ENCODE assay signal across 38 mouse cellular contexts in the genomic region with DNA sequence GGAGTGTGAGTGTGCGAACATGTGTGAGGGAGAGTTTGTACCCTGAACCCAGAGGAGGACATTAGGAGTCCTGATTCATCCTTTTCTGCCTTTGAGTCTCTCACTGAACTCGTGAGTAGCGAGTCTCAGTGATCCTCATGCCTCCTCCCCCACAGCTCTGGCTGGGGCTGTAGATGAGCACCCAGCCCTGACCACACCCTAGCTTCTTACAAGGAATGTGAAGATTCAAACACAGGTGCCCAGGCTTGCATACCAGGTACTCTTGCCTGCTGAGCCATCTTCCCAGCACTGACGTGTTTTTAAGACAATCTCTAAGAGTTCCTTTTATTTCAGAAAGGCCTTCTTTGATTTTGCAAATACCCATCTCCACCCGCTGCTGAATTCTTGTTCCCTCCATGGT. TPM values are rescaled to one million over a fixed set of nuclear protein-coding genes. Genes with fewer than 3 reads are reported as not detected.
"Had no signal": no experiment of that assay in that cellular context is flagged by ENCODE, and none has a peak within 500 bp of the region (broad histone marks: within the 10 kb centered on the region; RNA-seq: fewer than 3 reads in every experiment).

No protein-coding gene starts in this region.

- DNase-seq: gastrocnemius, adult 2 months; gastrocnemius, postnatal 10 days; gastrocnemius, postnatal 36 days; heart, adult 11 months; heart, adult 2 months; heart, postnatal 14 days; heart, postnatal 36 days; kidney, adult 11 months; kidney, adult 8-10 months; kidney, postnatal 10 days; kidney, postnatal 25 days; kidney, postnatal 4 days; layer of hippocampus, adult 9-11 months; liver; liver, embryonic 13.5 days had no signal

- H3K9me3 ChIP-seq: heart, embryonic 13.5 days; heart, embryonic 15.5 days; hindbrain, embryonic 12.5 days; limb, embryonic 10.5 days; limb, embryonic 12.5 days; liver, embryonic 13.5 days; liver, embryonic 15.5 days had no signal

- H3K4me2 ChIP-seq: heart, embryonic 11.5 days; heart, embryonic 13.5 days; heart, embryonic 15.5 days; hindbrain, embryonic 12.5 days; limb, embryonic 12.5 days; liver, embryonic 11.5 days; liver, embryonic 13.5 days; liver, embryonic 15.5 days had no signal

- H3K27ac ChIP-seq: gastrocnemius, adult 2 months; heart, adult 2 months; heart, embryonic 13.5 days; heart, embryonic 15.5 days; hindbrain, embryonic 12.5 days; hindbrain, postnatal 0 days; left cerebral cortex, adult 2 months; limb, embryonic 10.5 days; limb, embryonic 12.5 days; liver, embryonic 13.5 days; liver, embryonic 15.5 days had no signal

- ATAC-seq: hindbrain, postnatal 0 days; intestine, embryonic 16.5 days had no signal

- H3K4me1 ChIP-seq: heart, embryonic 13.5 days; heart, embryonic 15.5 days; liver, embryonic 13.5 days; liver, embryonic 15.5 days had no signal

- H3K9ac ChIP-seq: heart, embryonic 13.5 days; heart, embryonic 15.5 days; hindbrain, embryonic 12.5 days; limb, embryonic 12.5 days; liver, embryonic 13.5 days; liver, embryonic 15.5 days had no signal

- H3K4me3 ChIP-seq: gastrocnemius, adult 2 months; heart, adult 2 months; heart, embryonic 13.5 days; heart, embryonic 15.5 days; hindbrain, embryonic 12.5 days; left cerebral cortex, adult 2 months; limb, embryonic 10.5 days; limb, embryonic 12.5 days; liver, embryonic 13.5 days; liver, embryonic 15.5 days had no signal

- H3K36me3 ChIP-seq: heart, embryonic 13.5 days; heart, embryonic 15.5 days; hindbrain, embryonic 12.5 days; limb, embryonic 10.5 days; limb, embryonic 12.5 days; liver, embryonic 13.5 days; liver, embryonic 15.5 days had no signal

- H3K27me3 ChIP-seq: hindbrain, embryonic 12.5 days; limb, embryonic 12.5 days; liver, embryonic 13.5 days; liver, embryonic 15.5 days had no signal

RNA-seq across cellular contexts. Expression of gene Aym1, which starts 22.3 kb away (rescaled TPM):
- total RNA-seq: gastrocnemius, adult 2 months; gastrocnemius, postnatal 10 days; gastrocnemius, postnatal 36 days; heart, adult 2 months; heart, postnatal 14 days; heart, postnatal 36 days; hematopoietic stem cell, adult 5-6 weeks; hindbrain, postnatal 0 days; layer of hippocampus, adult 8-10 months; layer of hippocampus, postnatal 25 days; left cerebral cortex, adult 2 months; left cerebral cortex, postnatal 14 days; left cerebral cortex, postnatal 36 days had no signal
- polyA plus RNA-seq: frontal cortex, adult 2 months; gonadal fat pad, adult 2 months; heart, adult 2 months; heart, embryonic 11.5 days; heart, embryonic 13.5 days; heart, embryonic 15.5 days; heart, postnatal 0 days; hindbrain, embryonic 12.5 days; hindbrain, postnatal 0 days; intestine, embryonic 14.5 days; intestine, embryonic 16.5 days; kidney, embryonic 14.5 days; kidney, embryonic 16.5 days; limb, embryonic 10.5 days; limb, embryonic 12.5 days; limb, embryonic 14.5 days; liver, embryonic 11.5 days; liver, embryonic 13.5 days; liver, embryonic 15.5 days had no signal
